Mouse (Mus musculus) kidney, adult 11 months (tissue): ENCODE data around the gene Wwc2.
"Not testable (repeated sequence)": the region's sequence is repeated elsewhere in the genome, so short reads cannot be mapped to it uniquely, and the experiment has no call there.

Source experiments
- DNase-seq: peaks from one replicate; pipeline ENCODE4 v3.0.0; 2022

Gene Wwc2

DNA sequence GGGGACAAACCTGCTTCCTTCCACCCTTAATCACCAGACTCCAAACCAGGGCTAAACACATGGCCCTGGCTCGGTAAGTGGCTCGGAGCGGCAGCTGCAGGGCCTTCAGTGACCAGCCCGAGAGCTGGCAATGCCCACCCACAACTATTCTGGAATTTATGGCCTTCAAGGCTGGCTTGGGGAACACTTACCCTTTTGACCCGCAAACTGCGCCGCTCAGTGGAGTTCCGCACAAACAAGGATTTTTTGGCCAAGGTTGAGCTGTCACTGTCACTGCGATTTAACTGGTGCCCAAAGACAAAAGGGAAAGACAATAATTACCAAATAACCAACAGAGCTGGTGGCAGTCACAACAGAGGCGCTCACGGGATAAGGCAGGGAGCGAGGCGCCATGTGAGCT is 144.8 kb downstream of the Wwc2 start:
- no peak for DNase-seq

DNA sequence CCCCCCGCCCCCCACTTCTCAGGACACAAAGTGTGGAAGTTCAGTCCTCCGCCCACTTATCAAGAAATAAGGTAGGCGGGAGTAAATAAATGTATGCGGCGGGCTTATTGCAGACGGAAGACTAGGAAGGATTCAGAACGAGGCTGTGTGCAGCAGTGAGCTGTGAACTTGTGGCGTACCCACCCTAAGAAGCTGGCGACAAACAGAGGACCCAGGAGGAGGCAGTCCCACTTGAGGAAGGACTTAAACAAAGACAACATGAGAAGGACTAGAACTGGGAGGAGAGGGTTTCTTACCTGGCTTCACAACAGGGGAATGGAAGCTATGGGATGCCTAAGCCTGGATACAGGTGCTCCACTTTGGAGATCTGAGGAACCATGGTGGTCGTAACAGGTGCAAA is 147.1 kb downstream of the Wwc2 start:
- no peak for DNase-seq

DNA sequence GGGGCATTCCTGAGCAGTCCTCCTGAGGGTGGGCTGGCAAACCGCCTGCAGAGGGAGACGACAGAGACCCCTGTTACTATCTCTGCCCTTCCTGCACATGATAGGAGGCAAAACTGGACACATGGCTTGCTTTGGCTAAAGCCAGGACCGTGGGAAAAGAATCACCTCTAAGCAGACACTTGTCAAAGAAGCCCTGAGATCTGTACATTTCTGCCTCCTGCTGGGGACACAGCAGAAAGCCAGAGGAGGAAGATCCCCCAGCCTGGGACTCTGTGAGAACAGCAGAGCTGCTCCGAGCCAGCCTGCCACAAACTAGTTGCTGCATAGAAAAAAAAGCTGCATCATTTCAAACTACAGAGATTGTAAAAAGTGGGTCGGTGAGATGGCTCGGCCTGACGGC is 147.7 kb downstream of the Wwc2 start:
- DNase-seq: no peak

DNA sequence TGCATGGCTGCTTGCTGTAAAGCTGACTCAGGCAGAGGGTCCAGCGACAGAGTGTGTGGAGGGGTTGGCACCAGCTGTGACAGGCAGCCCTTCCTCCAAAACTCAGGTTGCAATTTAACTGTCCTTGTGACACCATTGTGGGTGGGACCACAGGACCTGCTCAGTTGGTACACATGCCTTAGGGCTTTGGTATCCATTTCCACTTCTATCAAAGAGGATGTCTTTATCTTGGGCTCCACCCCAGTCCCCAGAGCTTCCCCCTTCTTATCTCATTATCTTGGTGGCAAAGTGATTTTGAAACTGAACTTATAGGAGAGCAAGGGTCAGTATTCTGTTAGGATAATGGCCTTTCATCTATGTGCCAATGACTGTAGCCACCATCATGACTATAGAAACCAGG is 156.8 kb downstream of the Wwc2 start:
- no peak for DNase-seq

DNA sequence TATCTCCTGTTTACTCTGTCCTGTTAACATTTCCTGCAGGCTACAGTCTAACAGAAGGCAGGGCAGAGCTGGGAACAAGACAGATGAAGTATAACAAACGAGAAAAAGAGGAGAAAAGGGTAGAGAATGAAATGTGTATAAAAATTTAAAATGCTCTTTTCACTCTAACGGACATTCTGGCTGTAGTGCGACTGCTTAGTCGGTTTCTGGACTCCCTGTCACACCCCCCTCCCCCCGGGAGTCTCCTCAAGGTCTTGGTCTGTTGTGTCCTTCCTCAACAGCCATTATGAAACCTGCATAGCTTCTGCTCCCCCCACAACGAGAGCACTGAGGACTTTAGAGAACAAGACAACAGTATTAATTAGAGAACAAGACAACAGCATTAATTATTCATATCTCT is 158.1 kb downstream of the Wwc2 start:
- no peak for DNase-seq

DNA sequence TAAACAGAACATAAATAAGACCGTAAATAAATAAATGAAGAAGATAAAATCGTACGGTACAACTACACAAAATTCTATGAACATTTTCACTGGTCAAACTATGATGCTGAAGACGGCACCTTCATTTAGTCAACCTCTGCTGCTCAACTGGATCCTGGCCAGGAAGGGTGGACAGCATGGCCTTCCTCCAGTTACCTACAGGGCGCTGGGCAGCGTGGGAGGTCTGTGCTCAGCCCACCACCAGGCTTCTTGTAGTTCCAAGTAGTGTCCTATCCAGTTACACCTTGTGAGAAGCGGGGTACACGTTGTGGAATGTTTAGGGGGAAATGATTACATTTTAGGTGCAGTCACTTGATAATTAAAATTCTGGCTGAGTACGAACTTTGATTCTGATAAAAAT is 163.8 kb downstream of the Wwc2 start:
- DNase-seq: no peak

DNA sequence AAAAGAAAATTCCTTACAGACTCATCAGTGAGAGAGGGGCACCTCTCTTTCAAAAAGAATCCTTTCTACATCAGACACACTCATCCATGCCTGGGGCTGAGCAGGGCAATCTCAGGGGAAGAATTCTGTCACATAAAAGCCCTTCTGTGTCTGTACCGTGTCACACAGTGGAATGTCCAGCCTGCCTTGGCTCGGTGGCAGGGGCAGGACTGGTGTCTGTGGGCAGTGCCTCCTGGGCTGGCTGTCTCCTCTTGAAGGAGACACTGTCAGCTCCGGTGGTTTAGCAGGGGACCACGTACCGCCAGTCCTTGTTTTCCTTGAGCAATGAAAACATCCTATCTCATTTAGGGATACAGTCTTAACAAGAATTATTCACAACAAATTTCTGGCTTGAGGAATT is 165.1 kb downstream of the Wwc2 start:
- no peak for DNase-seq

DNA sequence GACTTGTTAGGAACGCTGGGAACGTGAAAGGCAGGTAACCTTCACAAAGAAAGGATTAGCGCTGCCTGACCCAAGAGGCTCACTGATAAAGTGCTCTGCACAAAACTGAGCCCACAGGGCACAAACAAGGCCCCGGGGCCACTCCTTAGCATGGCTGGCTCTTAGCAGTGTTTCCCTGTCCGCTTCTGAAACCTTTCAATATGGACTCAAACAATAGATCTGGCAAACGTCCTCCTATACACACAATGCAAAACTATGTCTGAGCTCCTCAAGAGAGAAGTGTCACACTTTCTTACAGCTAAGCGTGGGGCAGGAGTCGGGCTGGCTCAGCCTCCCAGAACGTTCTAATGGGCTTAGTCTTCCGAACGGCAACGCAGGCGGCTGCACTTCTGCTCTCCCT is 166.5 kb downstream of the Wwc2 start, which contains the start of gene Cldn22:
Gene Cldn22, plus strand, starts transcription at position 301 of the 400 bp plus-strand sequence.
- DNase-seq: no peak

DNA sequence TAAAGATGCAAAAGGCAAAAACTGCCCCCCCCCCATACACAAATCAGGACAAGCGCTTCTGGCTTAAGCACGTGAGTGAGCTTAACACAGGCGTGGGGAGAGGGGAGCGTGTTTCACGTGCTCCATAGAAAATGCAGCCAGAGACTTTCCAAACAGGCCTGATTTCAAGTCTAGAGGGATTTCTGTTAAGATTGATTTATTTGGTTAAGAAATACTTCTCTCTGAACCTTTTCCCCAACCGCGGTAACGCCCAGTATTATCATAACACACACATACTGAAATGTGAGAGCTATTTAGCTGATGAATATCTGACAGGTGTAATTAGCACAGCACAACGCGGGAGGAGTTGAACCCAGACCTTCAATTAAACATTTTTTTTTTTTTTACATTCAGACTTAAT is 166.9 kb downstream of the Wwc2 start:
- DNase-seq: no peak

DNA sequence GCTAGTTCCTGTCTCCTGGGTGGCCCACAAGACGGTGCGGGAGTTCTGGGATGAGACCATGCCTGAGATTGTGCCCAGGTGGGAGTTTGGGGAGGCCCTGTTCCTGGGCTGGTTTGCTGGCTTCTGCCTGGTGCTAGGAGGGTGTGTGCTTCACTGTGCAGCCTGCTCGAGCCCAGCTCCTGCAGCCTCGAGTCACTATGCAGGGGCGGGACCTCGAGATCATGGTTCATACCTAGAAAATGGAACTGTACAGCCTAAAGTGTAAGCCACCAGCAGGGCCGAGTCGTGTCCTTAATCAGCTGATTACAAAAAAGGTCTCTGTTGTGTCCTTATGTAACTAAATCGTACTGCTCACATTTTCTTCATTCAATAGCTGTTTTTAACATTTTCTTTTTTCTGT is 168.2 kb downstream of the Wwc2 start:
- not testable (repeated sequence) for DNase-seq

DNA sequence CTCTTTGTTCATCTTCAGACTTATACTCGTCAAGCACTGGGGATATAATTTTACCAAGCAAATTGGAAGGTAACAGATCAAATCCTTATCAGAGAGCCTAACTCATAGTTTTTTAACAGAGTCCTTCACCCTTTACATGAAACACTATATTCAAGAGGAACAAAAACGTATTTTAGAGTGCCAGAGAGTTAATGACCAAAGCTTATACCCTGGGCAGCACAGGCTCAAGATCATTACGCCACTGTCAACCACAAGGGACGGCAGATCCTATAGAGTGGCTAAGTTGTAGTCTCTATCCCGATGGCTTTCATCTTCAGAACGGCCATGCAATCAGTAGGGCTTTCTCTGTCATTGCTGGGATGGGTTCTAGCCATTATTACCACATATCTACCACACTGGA is 168.9 kb downstream of the Wwc2 start, which contains the start of gene Cldn24:
Gene Cldn24, plus strand, starts transcription at position 301 of the 400 bp plus-strand sequence.
- DNase-seq: no peak

DNA sequence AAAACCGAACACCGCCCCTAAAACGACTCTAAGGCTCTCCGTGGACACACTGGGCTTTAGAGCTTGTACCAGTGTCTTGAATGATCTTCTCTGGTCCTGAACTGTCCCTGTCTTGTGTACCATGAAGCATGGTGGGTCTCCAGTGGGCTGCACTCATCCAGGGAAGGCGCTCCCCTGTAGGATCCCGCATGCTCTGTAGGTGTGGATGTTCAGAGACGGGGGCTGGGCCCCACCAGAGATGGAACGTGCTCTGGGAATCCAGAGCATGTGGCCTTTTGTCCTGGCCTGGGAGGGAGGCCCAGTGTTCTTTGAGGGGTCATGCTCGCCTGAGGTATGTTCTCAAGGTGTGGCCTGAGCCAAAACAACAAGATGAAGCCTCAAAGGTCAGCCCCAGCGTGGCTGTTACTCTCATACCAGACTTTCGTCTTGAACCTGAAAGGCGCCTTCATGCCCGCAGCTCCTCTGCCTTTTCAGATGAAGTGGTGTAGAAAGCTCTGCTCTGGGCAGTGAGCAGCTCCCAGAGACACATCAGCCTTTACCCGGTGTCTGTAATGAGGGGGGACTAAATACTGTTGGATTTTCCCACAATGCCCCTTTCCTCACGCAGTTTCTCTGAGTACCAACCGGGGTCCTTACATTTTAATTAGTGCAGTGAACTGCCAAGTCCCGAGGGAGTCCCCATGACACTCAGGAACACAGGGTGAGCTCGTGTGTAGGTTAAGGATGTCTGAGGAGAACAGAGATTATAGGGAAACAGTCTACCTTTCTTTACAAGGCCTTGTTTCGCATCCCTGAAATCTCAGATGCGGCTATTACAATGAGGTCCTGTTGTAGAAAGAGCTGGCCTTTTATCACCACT is 169.6 kb downstream of the Wwc2 start:
- DNase-seq: peak; percentile 58

DNA sequence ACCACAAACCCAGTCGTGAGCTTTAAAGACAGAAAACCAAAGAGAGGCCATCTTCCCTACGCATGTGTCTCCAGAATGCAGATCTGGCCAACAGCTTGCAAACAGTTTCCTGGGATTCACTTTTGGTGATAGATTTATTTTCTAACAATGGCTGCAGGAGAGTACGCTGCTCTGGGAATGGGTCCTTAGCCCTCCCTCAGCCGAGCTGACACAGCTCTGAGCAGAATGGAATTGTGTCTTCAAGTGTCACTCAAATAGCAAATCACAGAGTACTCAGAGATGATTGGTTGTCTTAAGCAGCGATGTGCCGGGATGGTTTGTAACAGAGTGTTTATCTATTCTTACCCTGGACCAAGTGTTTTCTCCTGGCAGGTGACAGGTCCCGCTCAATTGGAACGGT is 171.7 kb downstream of the Wwc2 start:
- no peak for DNase-seq

DNA sequence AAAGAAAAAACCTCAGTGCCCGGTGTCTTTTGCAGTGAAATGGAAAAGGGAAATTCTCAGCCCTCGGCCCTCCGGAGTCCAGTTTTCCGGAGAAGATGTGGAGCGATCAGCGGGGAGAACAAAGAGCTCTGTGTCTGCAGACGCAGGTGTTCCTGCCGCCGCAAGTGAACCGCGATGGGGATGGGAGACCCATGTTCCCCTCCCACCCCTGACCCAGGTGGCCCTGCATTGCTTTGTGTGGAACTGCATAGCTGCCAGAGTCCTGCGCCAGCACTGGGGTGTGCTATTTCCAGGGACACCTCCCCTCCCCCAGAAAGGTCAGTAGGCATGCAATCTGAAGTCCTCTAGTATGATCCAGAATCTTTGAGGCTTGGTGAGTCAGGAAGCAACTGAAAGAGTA is 179.5 kb downstream of the Wwc2 start:
- DNase-seq: no peak

DNA sequence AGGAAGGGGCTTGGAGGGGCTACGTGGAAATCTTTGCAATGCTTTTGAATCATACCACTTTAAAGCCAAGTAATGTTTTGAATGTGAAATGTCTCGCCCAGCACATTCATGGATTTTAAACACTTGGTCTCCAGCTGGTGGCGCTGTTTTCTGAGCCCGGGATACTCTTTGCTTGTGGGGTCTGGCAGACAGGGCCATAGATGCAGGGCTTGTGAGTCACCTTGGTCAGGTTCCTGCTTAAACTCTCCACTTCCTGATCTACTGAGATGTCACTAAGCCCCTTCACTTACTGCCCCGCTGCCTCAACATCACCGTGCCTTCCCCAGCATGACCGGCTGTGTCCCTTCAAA is 180.1 kb downstream of the Wwc2 start:
- DNase-seq: no peak

DNA sequence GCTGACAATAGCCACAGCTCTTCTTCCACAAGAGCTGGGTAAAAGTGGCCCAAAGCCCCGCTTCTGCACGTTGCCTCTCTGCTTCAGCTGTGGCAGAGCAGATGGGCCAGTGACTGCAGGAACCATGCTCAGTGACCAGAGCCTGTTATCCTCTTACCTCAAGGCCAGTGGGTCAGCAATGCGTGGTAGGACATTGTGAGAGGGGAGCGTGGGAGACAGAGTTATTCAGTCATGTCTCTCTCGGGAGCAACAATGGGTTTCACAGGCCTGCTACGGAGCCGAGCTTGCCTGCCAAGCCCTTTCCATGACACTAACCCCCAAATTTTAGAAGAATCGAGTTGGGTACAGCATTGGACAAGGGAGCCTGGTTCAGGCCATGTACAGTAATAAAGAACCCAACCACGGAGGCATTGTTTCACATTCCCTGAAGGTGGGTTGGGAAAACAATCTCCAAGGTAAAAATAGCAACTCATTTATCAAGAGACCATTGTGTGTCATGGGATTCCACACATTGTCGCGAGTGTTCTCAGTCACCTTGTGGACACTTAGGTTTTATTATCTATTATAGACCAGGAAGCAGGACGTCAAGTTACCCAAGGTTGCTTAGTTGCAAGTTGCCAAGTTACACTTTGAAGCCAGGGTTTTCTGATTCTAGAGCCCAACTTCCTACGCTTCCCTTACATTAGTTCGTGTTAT is 180.6 kb downstream of the Wwc2 start:
- DNase-seq: no peak

DNA sequence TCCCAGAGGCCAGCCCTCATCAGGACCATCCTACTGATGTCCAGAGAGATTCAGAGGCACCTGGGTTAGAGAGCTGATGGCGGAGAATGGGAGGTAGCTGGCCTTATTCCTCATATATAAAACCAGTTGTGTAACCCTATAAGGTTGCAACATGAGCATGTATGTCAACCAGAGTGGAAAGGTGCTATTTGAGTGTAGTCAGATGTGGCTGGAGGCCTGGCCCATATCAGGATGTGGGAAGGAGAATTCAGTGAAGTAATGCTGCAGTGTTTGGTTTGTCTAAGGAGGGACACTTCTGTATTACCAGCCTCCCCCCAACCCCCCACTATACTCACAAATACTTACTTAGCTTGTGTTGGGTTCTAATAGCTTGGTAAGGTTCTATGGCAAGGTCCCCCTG is 186.5 kb downstream of the Wwc2 start:
- DNase-seq: no peak

DNA sequence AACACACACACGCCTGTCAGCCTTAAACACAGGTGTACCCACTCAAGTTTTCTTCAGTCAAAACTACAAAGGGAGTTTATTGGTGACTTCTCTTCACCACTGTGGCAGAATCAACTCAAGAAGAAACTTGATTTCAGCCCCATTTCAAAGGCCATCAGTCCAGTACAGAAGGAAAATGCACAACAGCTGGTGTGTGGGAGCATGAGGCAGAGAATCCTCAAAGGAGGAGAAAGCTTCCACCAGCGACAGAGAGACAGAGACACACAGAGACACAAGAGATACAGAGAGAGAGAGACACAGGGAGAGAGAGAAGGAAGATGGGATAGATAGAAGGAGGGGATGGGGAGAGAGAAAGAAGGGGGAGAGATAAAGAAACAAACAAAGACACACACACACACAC is 188.4 kb downstream of the Wwc2 start:
- no peak for DNase-seq

DNA sequence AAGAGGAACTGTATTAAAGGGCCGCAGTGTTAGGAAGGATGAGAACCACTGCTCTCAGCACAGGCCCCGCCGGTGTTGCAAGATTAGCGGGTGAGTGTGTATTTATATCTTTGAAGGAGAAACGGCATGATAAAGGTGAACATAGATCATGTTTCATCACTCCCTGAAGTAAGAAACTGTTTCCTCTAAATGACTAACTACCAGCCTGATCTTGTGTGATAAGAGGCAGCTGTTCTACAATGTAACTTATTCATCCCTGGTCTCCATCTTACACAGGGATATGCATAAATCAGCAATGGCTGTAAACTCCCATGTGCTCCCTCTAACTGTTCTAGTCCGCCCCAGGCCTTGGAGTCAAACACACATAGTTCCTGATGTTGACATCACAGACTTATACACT is 191.3 kb downstream of the Wwc2 start:
- DNase-seq: no peak

DNA sequence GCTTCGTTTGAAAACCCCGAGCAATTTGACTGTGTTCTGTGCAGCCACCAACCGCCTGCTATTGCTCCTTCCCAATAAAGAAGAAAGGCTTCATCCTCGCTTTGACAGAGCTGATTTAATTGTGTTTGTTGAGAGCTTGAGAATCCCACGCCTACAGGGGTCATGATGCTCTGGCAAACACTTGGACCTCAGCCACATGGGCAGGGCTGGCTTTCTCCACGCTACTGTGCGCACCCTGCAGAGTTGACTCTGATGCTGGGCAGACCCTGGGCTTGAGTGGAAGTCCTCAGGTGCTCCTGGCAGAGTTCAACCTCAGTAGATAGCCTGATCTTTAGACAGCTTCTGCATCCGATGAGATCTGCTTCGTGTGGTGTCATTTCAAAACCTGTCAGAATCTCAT is 198.7 kb downstream of the Wwc2 start:
- DNase-seq: no peak

DNA sequence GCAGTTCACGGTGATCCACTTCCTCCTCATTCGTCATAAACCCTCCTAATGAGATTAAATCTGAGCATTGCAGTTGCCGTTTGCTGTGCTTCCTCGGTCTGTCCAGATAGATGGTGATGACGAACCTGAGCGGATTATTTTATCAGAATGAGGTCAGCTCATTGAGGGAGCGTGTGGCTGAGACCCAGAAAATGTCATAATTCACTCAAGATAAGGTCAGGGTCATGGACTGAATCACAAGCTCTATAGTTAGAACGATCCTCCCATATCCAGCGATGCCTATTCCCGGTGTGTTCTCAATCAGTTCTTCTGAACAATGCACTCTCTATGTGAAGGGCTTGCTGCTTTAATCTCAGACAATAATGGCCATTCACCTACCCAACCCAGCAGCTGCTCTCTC is 203.0 kb downstream of the Wwc2 start:
- no peak for DNase-seq

DNA sequence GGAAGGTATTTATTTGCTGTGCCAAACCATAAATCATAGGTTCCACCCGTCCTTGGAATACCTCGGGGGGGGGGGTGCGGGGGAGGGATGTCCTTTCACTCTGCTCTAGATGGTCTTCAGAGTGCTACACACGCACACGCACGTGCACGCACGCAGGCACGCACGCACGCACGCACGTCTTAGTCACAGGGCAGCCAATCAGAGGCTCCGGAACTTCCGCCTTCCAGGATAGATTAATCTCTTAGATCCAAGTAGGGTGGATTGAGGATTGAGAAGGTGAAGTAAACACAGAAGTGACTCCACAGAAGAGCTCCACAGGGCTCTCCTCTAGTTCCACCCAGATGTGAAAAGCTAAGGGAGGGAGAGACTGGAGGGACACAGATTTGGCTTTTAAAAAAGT is 204.4 kb downstream of the Wwc2 start:
- DNase-seq: no peak

DNA sequence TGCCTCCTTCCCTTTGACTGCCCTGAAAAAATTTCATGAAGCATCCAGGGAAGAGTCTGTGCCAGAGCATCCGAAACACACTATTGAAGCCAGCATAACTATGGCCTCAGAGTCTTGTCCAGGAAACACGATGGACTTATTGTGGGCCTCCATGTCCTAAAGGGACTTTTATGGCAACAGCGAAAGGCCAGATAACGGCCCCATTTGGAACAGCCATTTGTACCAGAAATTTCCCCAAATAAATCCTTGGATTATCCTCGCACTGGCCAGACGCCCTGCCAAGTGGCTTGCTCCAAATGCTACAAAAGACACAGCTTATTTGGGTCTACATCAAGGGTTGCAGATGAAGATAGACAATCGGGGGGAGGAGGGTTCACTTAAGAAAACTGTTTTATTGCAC is 206.3 kb downstream of the Wwc2 start:
- DNase-seq: no peak

DNA sequence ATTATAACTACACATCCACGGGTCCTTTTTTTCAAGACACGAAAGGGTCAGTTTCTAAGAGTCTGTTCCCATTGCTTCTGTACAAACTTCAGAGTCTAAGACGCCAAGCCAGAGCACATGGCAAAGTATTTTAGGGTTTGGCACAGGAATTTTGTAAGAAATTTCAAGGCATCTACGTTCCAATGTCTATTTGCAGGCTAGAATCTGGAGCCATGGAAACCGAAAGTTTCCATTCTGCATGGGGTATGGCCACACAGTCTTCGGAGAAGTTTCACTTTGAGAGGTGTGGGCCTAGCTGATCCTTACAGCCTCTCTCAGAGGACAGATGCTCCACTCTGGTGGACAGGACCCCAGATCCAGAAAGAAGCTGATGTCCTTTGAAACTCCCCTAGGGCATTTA is 206.8 kb downstream of the Wwc2 start:
- DNase-seq: no peak

DNA sequence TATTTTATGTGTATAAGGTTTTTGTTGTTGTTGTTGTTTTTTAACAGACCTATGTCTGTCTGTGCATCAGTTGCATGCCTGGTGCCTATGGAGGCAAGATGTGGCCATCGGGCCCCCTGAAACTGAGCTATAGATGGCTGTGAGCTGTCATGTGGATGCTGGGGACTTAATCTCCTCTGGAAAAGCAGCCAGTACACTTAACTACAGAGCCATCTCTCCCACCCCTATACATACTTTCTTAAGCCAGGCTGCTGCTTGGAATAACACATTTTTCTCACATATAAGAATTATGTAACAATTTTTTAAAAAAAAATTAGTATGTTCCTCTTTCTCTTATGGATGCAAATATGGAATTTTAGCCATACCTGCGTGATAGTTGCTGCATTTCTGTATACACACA is 207.2 kb downstream of the Wwc2 start:
- no peak for DNase-seq
